Mouse (Mus musculus): ENCODE measurements around the gene Slc47a2. TPM values are rescaled to one million over a fixed set of nuclear protein-coding genes. Genes with fewer than 3 reads are reported as not detected.

Gene Slc47a2
- polyA plus RNA-seq, 1 experiment from 2014 or later, result not detected

GRCm38 (mm10) chr11:61273928-61274327 lies 68.7 kb downstream of the Slc47a2 start:
- H3K27me3 ChIP-seq (ENCODE audit: control insufficient read depth, insufficient read depth, low read length), result no peaks in the 10 kb centered on the region
- H3K9me3 ChIP-seq (ENCODE audit: control insufficient read depth, low read depth, low read length), result no peaks in the 10 kb centered on the region
- peak overlapping the region; percentile 11; the same call in 1 of the 2 replicates for H3K27ac ChIP-seq (ENCODE audit: low read length)
- ATAC-seq (ENCODE audit: insufficient number of reproducible peaks, insufficient read depth, low FRiP score, low read depth), result no peak
- no peaks in the 10 kb centered on the region for H3K36me3 ChIP-seq (ENCODE audit: control insufficient read depth, insufficient read depth, low read length)
- no peaks in the 10 kb centered on the region for H3K4me1 ChIP-seq (ENCODE audit: control insufficient read depth, insufficient read depth, low read length)
- no peak overlapping the region for H3K4me3 ChIP-seq (ENCODE audit: low read depth, low read length)
- WGBS, result 70% methylated on average over 2 of the region's 2 CpGs
- H3K9ac ChIP-seq (replicated peaks; ENCODE audit: low read depth, low read length), result no peak overlapping the region
- H3K4me2 ChIP-seq (replicated peaks; ENCODE audit: low read depth, low read length), result no peak overlapping the region

- no peak for ATAC-seq (ENCODE audit: insufficient number of reproducible peaks, insufficient read depth, low FRiP score, low read depth)
- H3K4me3 ChIP-seq (ENCODE audit: low read depth, low read length), result no peak overlapping the region
- no peaks in the 10 kb centered on the region for H3K27me3 ChIP-seq (ENCODE audit: control insufficient read depth, insufficient read depth, low read length)
- no peaks in the 10 kb centered on the region for H3K4me1 ChIP-seq (ENCODE audit: control insufficient read depth, insufficient read depth, low read length)
- H3K4me2 ChIP-seq (replicated peaks; ENCODE audit: low read depth, low read length), result no peak overlapping the region
- no peaks in the 10 kb centered on the region for H3K9me3 ChIP-seq (ENCODE audit: control insufficient read depth, low read depth, low read length)
- no peak overlapping the region for H3K9ac ChIP-seq (replicated peaks; ENCODE audit: low read depth, low read length)
- no peak overlapping the region for H3K27ac ChIP-seq (ENCODE audit: low read length)
- H3K36me3 ChIP-seq (ENCODE audit: control insufficient read depth, insufficient read depth, low read length), result no peaks in the 10 kb centered on the region
Observed at GRCm38 (mm10) chr11:61271612-61272011, 71.0 kb downstream of the Slc47a2 start.

- H3K36me3 ChIP-seq (ENCODE audit: control insufficient read depth, insufficient read depth, low read length), result no peaks in the 10 kb centered on the region
- WGBS, result 86% methylated on average over 5 of the region's 5 CpGs
Observed at GRCm38 (mm10) chr11:61270406-61270805, 72.3 kb downstream of the Slc47a2 start.

GRCm38 (mm10) chr11:61268626-61269349 lies 73.9 kb downstream of the Slc47a2 start:
- Histone ChIP-seq H3K27ac (ENCODE audit: low read length) (no peak overlapping the region), H3K27me3 (ENCODE audit: control insufficient read depth, insufficient read depth, low read length) (no peaks in the 10 kb centered on the region), H3K9me3 (ENCODE audit: control insufficient read depth, low read depth, low read length) (no peaks in the 10 kb centered on the region), H3K9ac (replicated peaks; ENCODE audit: low read depth, low read length) (no peak overlapping the region), H3K4me1 (ENCODE audit: control insufficient read depth, insufficient read depth, low read length) (no peaks in the 10 kb centered on the region), H3K4me2 (replicated peaks; ENCODE audit: low read depth, low read length) (no peak overlapping the region), H3K4me3 (ENCODE audit: low read depth, low read length) (no peak overlapping the region), H3K36me3 (ENCODE audit: control insufficient read depth, insufficient read depth, low read length) (peaks cover 4% of the 10 kb centered on the region)
- WGBS, result 78% methylated on average over 6 of the region's 6 CpGs
- ATAC-seq (ENCODE audit: insufficient number of reproducible peaks, insufficient read depth, low FRiP score, low read depth), result no peak

More at GRCm38 (mm10) chr11:61270406-61270805, 72.3 kb downstream of the Slc47a2 start:
- no peaks in the 10 kb centered on the region for H3K27me3 ChIP-seq (ENCODE audit: control insufficient read depth, insufficient read depth, low read length)
- H3K27ac ChIP-seq (ENCODE audit: low read length), result no peak overlapping the region
- H3K9ac ChIP-seq (replicated peaks; ENCODE audit: low read depth, low read length), result no peak overlapping the region
- H3K4me2 ChIP-seq (replicated peaks; ENCODE audit: low read depth, low read length), result no peak overlapping the region
- no peaks in the 10 kb centered on the region for H3K4me1 ChIP-seq (ENCODE audit: control insufficient read depth, insufficient read depth, low read length)
- no peak overlapping the region for H3K4me3 ChIP-seq (ENCODE audit: low read depth, low read length)
- no peaks in the 10 kb centered on the region for H3K9me3 ChIP-seq (ENCODE audit: control insufficient read depth, low read depth, low read length)
- ATAC-seq (ENCODE audit: insufficient number of reproducible peaks, insufficient read depth, low FRiP score, low read depth), result no peak

- peak within 1 kb of the TSS; percentile 96 for H3K27ac ChIP-seq (ENCODE audit: low read length)
- peaks cover 16% of the 10 kb centered on the region for H3K36me3 ChIP-seq (ENCODE audit: control insufficient read depth, insufficient read depth, low read length)
- WGBS, result under 1% methylated on average over 51 of the region's 58 CpGs
- H3K4me2 ChIP-seq (replicated peaks; ENCODE audit: low read depth, low read length), result peak within 1 kb of the TSS; percentile 65
- H3K27me3 ChIP-seq (ENCODE audit: control insufficient read depth, insufficient read depth, low read length), result no peaks in the 10 kb centered on the region
- no peaks in the 10 kb centered on the region for H3K4me1 ChIP-seq (ENCODE audit: control insufficient read depth, insufficient read depth, low read length)
- peak within 1 kb of the TSS; percentile 47 for H3K9ac ChIP-seq (replicated peaks; ENCODE audit: low read depth, low read length)
- peak within 1 kb of the TSS; percentile 86 for H3K4me3 ChIP-seq (ENCODE audit: low read depth, low read length)
- H3K9me3 ChIP-seq (ENCODE audit: control insufficient read depth, low read depth, low read length), result no peaks in the 10 kb centered on the region
- peak; percentile 98 for ATAC-seq (ENCODE audit: insufficient number of reproducible peaks, insufficient read depth, low FRiP score, low read depth)
Observed at GRCm38 (mm10) chr11:61266551-61267533, 75.8 kb downstream of the Slc47a2 start, which contains the start of gene Aldh3a2. Gene Aldh3a2 (minus strand): TSS chr11:61267464.

GRCm38 (mm10) chr11:61263841-61264240 lies 78.8 kb downstream of the Slc47a2 start:
- H3K4me1 ChIP-seq (ENCODE audit: control insufficient read depth, insufficient read depth, low read length), result no peaks in the 10 kb centered on the region
- H3K27me3 ChIP-seq (ENCODE audit: control insufficient read depth, insufficient read depth, low read length), result no peaks in the 10 kb centered on the region
- H3K9ac ChIP-seq (replicated peaks; ENCODE audit: low read depth, low read length), result no peak overlapping the region
- H3K9me3 ChIP-seq (ENCODE audit: control insufficient read depth, low read depth, low read length), result no peaks in the 10 kb centered on the region
- H3K27ac ChIP-seq (ENCODE audit: low read length), result no peak overlapping the region
- no peak for ATAC-seq (ENCODE audit: insufficient number of reproducible peaks, insufficient read depth, low FRiP score, low read depth)
- H3K4me2 ChIP-seq (replicated peaks; ENCODE audit: low read depth, low read length), result no peak overlapping the region
- peaks cover 22% of the 10 kb centered on the region for H3K36me3 ChIP-seq (ENCODE audit: control insufficient read depth, insufficient read depth, low read length)
- no peak overlapping the region for H3K4me3 ChIP-seq (ENCODE audit: low read depth, low read length)
- WGBS, result 89% methylated on average over 1 of the region's 1 CpGs

GRCm38 (mm10) chr11:61262516-61262915 lies 80.1 kb downstream of the Slc47a2 start:
- 93% methylated on average over 14 of the region's 14 CpGs for WGBS
- H3K4me2 ChIP-seq (replicated peaks; ENCODE audit: low read depth, low read length), result no peak overlapping the region
- H3K27me3 ChIP-seq (ENCODE audit: control insufficient read depth, insufficient read depth, low read length), result no peaks in the 10 kb centered on the region
- ATAC-seq (ENCODE audit: insufficient number of reproducible peaks, insufficient read depth, low FRiP score, low read depth), result no peak
- no peak overlapping the region for H3K4me3 ChIP-seq (ENCODE audit: low read depth, low read length)
- H3K4me1 ChIP-seq (ENCODE audit: control insufficient read depth, insufficient read depth, low read length), result no peaks in the 10 kb centered on the region
- no peaks in the 10 kb centered on the region for H3K9me3 ChIP-seq (ENCODE audit: control insufficient read depth, low read depth, low read length)
- H3K27ac ChIP-seq (ENCODE audit: low read length), result no peak overlapping the region
- H3K9ac ChIP-seq (replicated peaks; ENCODE audit: low read depth, low read length), result no peak overlapping the region
- H3K36me3 ChIP-seq (ENCODE audit: control insufficient read depth, insufficient read depth, low read length), result peaks cover 31% of the 10 kb centered on the region

- Histone ChIP-seq H3K4me3 (ENCODE audit: low read depth, low read length) (no peak overlapping the region), H3K27me3 (ENCODE audit: control insufficient read depth, insufficient read depth, low read length) (no peaks in the 10 kb centered on the region), H3K4me2 (replicated peaks; ENCODE audit: low read depth, low read length) (no peak overlapping the region), H3K36me3 (ENCODE audit: control insufficient read depth, insufficient read depth, low read length) (peaks cover 49% of the 10 kb centered on the region), H3K27ac (ENCODE audit: low read length) (no peak overlapping the region), H3K9me3 (ENCODE audit: control insufficient read depth, low read depth, low read length) (no peaks in the 10 kb centered on the region), H3K4me1 (ENCODE audit: control insufficient read depth, insufficient read depth, low read length) (no peaks in the 10 kb centered on the region), H3K9ac (replicated peaks; ENCODE audit: low read depth, low read length) (no peak overlapping the region)
- WGBS, result 89% methylated on average over 6 of the region's 6 CpGs
- no peak for ATAC-seq (ENCODE audit: insufficient number of reproducible peaks, insufficient read depth, low FRiP score, low read depth)
Observed at GRCm38 (mm10) chr11:61259106-61259505, 83.6 kb downstream of the Slc47a2 start.

All from stomach, embryonic 14.5 days (tissue).